Mouse (Mus musculus) thymus, adult 2 months (tissue): ENCODE measurements around the gene Gm21915. TPM values are rescaled to one million over a fixed set of nuclear protein-coding genes. Genes with fewer than 3 reads are reported as not detected.

ENCODE experiments used
- DNase-seq: peaks from one replicate; pipeline ENCODE4 v3.0.0; 2021
- H3K27ac ChIP-seq: fragments of 200-500 bp; 2 replicates; pipeline ENCODE4 v1.5.1; 2012; ENCODE audit warnings: low read length, control low read depth; ENCODE audit not compliant: control insufficient read depth, insufficient read depth
- H3K27me3 ChIP-seq: fragments of 200-500 bp; 2 replicates; pipeline ENCODE4 v1.6.1; 2012; ENCODE audit warnings: mild to moderate bottlenecking, low read length, moderate library complexity, mixed read lengths; ENCODE audit not compliant: control insufficient read depth, insufficient read depth
- H3K36me3 ChIP-seq: fragments of 200-500 bp; 2 replicates; pipeline ENCODE4 v1.6.1; 2012; ENCODE audit warnings: mild to moderate bottlenecking, low read length, moderate library complexity; ENCODE audit not compliant: control insufficient read depth, insufficient read depth
- H3K4me1 ChIP-seq: fragments of 200-500 bp; replicated peaks from 2 replicates; pipeline ENCODE4 v1.6.1; 2012; ENCODE audit warnings: low read length; ENCODE audit not compliant: control insufficient read depth, insufficient read depth
- H3K4me3 ChIP-seq: fragments of 200-500 bp; 2 replicates; pipeline ENCODE4 v1.5.1; 2012; ENCODE audit warnings: mild to moderate bottlenecking, low read length, control low read depth, moderate library complexity; ENCODE audit not compliant: control insufficient read depth, insufficient read depth
- CTCF ChIP-seq: fragments of 200-500 bp; IDR thresholded peaks from 2 replicates; pipeline ENCODE4 v1.5.1; 2012; ENCODE audit warnings: mild to moderate bottlenecking, control low read depth, low read length, moderate library complexity, borderline replicate concordance; ENCODE audit not compliant: control insufficient read depth, poor library complexity, insufficient read depth; ENCODE audit errors: extremely low read depth
- POLR2A ChIP-seq: fragments of 200-500 bp; IDR thresholded peaks from 2 replicates; pipeline ENCODE4 v1.6.1; 2012; ENCODE audit warnings: mild to moderate bottlenecking, low read length, control low read depth, moderate library complexity; ENCODE audit not compliant: control insufficient read depth, poor library complexity, insufficient read depth; ENCODE audit errors: extremely low read depth
- WGBS: fragments of 180-500 bp; shearing (Covaris S2); methylation state at CpG from one replicate; pipeline ENCODE4 v1.1.7; 2018; 5-methylcytosine and 5-hydroxymethylcytosine counted together
- polyA plus RNA-seq: library from polyadenylated mRNA; depleted of rRNA; stranded (reverse); fragments of >200 nt; gene quantifications from 2 replicates; pipeline ENCODE4 v1.2.3, GENCODE M21; 2012

Gene Gm21915
- polyA plus RNA-seq, 1 experiment, result not detected

DNA sequence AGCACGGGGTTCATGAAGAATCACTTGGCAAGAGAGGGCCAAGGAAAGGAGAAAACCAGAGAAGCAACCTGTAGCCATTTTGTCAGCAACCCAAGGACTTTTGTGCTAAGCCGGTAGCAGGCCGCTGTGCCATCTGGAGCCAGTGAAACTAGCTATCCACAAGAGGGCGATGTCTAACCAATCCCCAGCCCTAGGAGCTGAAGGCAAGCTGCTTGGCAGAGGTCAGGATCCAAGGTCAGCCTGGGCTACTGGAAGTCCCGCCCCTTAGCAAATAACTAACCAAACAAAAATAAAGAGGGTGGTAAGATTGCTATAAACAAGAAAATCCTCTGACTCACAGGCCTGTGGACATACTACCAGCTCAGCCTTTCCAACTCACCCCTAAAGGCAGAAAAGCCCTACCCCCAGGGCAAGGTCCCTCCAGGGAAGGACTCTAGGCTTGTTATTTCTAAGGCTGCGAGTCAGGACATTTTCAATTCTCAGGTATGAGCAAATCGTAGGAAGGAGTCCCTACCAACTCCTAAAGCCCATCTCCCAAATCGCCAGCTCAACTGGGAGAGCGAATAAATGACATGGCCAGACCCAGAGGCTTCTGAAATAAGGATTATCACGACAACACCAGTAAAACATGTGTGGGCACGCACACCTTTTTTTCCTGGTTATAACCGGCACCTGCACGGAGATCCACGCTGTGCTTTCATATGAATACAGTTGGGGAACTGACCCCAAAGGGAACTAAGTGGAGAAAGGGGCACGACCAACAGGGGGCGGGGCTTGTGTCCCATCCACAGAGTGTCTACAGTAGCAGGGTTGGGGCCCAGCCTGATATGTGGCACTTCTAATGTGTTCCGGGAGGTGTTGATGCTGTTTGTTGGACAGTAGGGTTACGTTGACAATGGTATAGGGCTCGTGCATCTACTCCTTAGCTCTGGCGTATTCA is 42.0 kb upstream of the Gm21915 start:
- WGBS, result 72% methylated on average over 20 of the region's 20 CpGs
- no peak overlapping the region for H3K27ac ChIP-seq

GRCm38 (mm10) chr9:40629441-40629840 is 41.0 kb upstream of the Gm21915 start:
- Histone ChIP-seq H3K36me3 (no peaks in the 10 kb centered on the region), H3K4me1 (no peaks in the 10 kb centered on the region; the same call in 1 of the 2 replicates), H3K27me3 (no peaks in the 10 kb centered on the region), H3K4me3 (no peak overlapping the region), H3K27ac (no peak overlapping the region)
- 90% methylated on average over 13 of the region's 13 CpGs for WGBS
- TF ChIP-seq CTCF (no peak), POLR2A (no peak)
- DNase-seq, result no peak

More for the DNA sequence above, 42.0 kb upstream of the Gm21915 start:
- H3K27me3 ChIP-seq, result no peaks in the 10 kb centered on the region
- no peak for DNase-seq
- H3K4me3 ChIP-seq, result no peak overlapping the region
- no peaks in the 10 kb centered on the region; the same call in 1 of the 2 replicates for H3K4me1 ChIP-seq
- TF ChIP-seq CTCF, result no peak
- TF ChIP-seq POLR2A, result no peak
- no peaks in the 10 kb centered on the region for H3K36me3 ChIP-seq

DNA sequence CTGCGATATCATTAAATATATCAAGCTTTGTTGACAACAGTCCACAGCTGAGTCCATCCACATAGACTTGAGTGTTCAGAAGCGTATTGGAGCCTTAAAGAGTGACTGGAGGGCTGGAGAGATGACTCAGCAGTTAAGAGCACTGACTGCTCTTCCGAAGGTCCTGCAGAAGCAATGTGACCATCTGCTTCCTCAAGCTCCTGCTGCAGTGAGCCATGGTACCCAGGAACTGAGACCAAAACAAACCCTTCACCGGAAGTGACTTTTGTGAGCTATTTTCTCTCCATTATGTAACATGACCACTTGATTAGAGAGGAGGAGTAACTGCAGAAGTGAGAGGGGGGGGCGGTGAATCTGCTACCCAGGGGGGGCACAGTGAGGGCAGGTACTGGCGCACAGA is 39.3 kb upstream of the Gm21915 start:
- Histone ChIP-seq H3K4me1 (no peaks in the 10 kb centered on the region; the same call in 1 of the 2 replicates), H3K27me3 (no peaks in the 10 kb centered on the region), H3K36me3 (no peaks in the 10 kb centered on the region), H3K27ac (no peak overlapping the region), H3K4me3 (no peak overlapping the region)
- no peak for TF ChIP-seq POLR2A
- no peak for TF ChIP-seq CTCF
- no peak for DNase-seq
- 18% methylated on average over 6 of the region's 6 CpGs for WGBS

GRCm38 (mm10) chr9:40631505-40631904 is 38.9 kb upstream of the Gm21915 start:
- no peaks in the 10 kb centered on the region for H3K27me3 ChIP-seq
- H3K27ac ChIP-seq, result no peak overlapping the region
- no peak for DNase-seq
- no peaks in the 10 kb centered on the region; the same call in 1 of the 2 replicates for H3K4me1 ChIP-seq
- no peaks in the 10 kb centered on the region for H3K36me3 ChIP-seq
- TF ChIP-seq CTCF (no peak), POLR2A (no peak)
- WGBS, result 51% methylated on average over 10 of the region's 10 CpGs
- H3K4me3 ChIP-seq, result no peak overlapping the region

DNA sequence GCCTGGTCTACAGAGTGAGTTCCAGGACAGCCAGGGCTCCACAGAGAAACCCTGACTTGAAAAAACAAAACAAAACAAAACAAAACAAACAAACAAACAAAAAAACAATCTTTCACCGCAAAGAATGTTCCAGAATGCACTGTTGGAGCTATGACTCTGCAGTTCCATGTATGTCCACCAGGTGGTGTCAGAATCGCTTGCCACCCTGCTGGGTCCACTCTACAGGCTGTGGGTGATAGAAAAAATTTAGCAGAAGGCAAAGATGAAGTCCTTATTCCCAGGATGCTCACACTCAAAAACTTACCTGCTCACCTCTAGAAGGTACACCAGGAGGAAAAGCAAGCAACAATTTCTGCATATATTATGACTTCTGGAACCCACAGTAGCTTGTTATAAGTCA is 34.4 kb upstream of the Gm21915 start:
- Histone ChIP-seq H3K27me3 (no peaks in the 10 kb centered on the region), H3K4me1 (peaks cover 5% of the 10 kb centered on the region; the same call in 1 of the 2 replicates), H3K27ac (no peak overlapping the region), H3K4me3 (no peak overlapping the region), H3K36me3 (no peaks in the 10 kb centered on the region)
- peak; percentile 48 for DNase-seq
- TF ChIP-seq POLR2A, result no peak
- no peak for TF ChIP-seq CTCF
- 3% methylated on average over 2 of the region's 2 CpGs for WGBS

DNA sequence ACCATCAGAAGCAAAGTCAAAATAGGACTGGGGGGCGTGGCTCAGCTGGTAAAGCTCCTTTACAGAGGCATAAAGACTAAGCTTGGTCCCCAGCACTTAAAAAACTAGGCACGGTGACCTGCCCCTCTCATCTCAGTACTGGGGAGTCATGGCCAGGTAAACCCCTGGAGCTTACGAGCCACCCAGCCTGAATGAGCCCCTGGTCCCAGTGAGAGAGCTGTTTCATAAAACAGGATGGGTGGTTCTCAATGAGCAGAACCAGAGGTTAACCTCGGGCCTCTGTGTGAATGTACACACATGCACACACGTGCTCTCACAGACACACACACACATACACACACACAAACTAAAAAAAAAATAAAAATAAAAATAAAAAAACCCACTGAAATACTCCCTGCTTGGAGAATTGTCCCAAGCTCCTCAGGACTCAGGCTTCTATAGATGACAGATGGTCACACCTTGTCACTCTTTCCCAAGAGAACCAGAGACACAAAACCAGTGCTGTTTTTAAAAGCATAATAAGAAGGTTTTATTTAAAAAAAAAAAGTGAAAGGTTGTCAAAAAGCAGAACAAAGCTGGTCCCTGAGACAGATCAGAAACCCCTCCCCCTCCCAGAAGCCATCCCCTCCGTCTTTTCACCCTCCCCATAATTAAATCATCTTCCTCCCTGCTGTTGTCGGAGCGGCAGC is 32.6 kb upstream of the Gm21915 start:
- 45% methylated on average over 8 of the region's 8 CpGs for WGBS
- TF ChIP-seq CTCF (no peak), POLR2A (no peak)
- Histone ChIP-seq H3K27ac (no peak overlapping the region), H3K27me3 (no peaks in the 10 kb centered on the region), H3K36me3 (no peaks in the 10 kb centered on the region), H3K4me3 (peak overlapping the region; percentile 43), H3K4me1 (peaks cover 5% of the 10 kb centered on the region; the same call in 1 of the 2 replicates)
- DNase-seq, result no peak
